Comparison of ENCODE assay signal across 8 mouse cellular contexts in genomic region chr2:162660941-162661386, GRCm38 (mm10). TPM values are rescaled to one million over a fixed set of nuclear protein-coding genes. Genes with fewer than 3 reads are reported as not detected.
A peak's percentile ranks its signal among the peaks of the same experiment; 100 is the strongest.
DNase-seq lines count a peak whose midpoint lies in the region; ATAC-seq lines count a peak whose summit lies in the region.

Gene Ptprt (minus strand): TSS chr2:162661147.

- peaks cover 25% of the 10 kb centered on the region for H3K4me1 ChIP-seq in lung, embryonic 15.5 days
- H3K4me1 ChIP-seq in hindbrain, embryonic 14.5 days (replicated peaks; ENCODE audit: control insufficient read depth, insufficient read depth, low read length): peaks cover 25% of the 10 kb centered on the region
- H3K4me1 ChIP-seq in limb, embryonic 15.5 days: peaks cover 22% of the 10 kb centered on the region

- no peaks in the 10 kb centered on the region for H3K36me3 ChIP-seq in lung, embryonic 15.5 days
- no peaks in the 10 kb centered on the region for H3K36me3 ChIP-seq in hindbrain, embryonic 14.5 days (replicated peaks; ENCODE audit: control insufficient read depth, insufficient read depth)
- H3K36me3 ChIP-seq in limb, embryonic 15.5 days: no peaks in the 10 kb centered on the region

- H3K27ac ChIP-seq in lung, embryonic 15.5 days: peak within 1 kb of the TSS; percentile 56
- peak within 1 kb of the TSS; percentile 53; the same call in 1 of the 2 replicates for H3K27ac ChIP-seq in hindbrain, embryonic 14.5 days
- no peak within 1 kb of the TSS for H3K27ac ChIP-seq in limb, embryonic 15.5 days

- H3K4me2 ChIP-seq in lung, embryonic 15.5 days: peak within 1 kb of the TSS; percentile 91
- peak within 1 kb of the TSS; percentile 96 for H3K4me2 ChIP-seq in hindbrain, embryonic 14.5 days (replicated peaks)
- H3K4me2 ChIP-seq in limb, embryonic 15.5 days: peak within 1 kb of the TSS; percentile 99

- peak within 1 kb of the TSS; percentile 50 for H3K4me3 ChIP-seq in lung, embryonic 15.5 days
- H3K4me3 ChIP-seq in hindbrain, embryonic 14.5 days (replicated peaks; ENCODE audit: low read length): peak within 1 kb of the TSS; percentile 71
- H3K4me3 ChIP-seq in limb, embryonic 15.5 days: peak within 1 kb of the TSS; percentile 50

- H3K9me3 ChIP-seq in lung, embryonic 15.5 days: no peaks in the 10 kb centered on the region
- H3K9me3 ChIP-seq in hindbrain, embryonic 14.5 days (ENCODE audit: control insufficient read depth, low read length): no peaks in the 10 kb centered on the region
- H3K9me3 ChIP-seq in limb, embryonic 15.5 days: no peaks in the 10 kb centered on the region

- WGBS in lung, embryonic 15.5 days: under 1% methylated on average over 43 of the region's 73 CpGs
- WGBS in hindbrain, embryonic 14.5 days: 1% methylated on average over 51 of the region's 73 CpGs
- 0% methylated on average over 64 of the region's 73 CpGs for WGBS in limb, embryonic 15.5 days

- no peak; the same call in 1 of the 2 replicates for ATAC-seq in lung, embryonic 15.5 days (ENCODE audit: borderline replicate concordance, extremely low read depth, low FRiP score, low TSS enrichment)
- ATAC-seq in hindbrain, embryonic 14.5 days (ENCODE audit: low FRiP score): peak; percentile 55
- no peak for ATAC-seq in limb, embryonic 15.5 days (ENCODE audit: insufficient number of reproducible peaks, low FRiP score, low TSS enrichment, low read depth)

- H3K27me3 ChIP-seq in lung, embryonic 15.5 days: peaks cover 56% of the 10 kb centered on the region
- 0 out of 2 replicates have a peak, but pooled peaks cover 3% of the 10 kb centered on the region for H3K27me3 ChIP-seq in hindbrain, embryonic 14.5 days (ENCODE audit: control insufficient read depth, insufficient read depth, low read length)
- peaks cover 71% of the 10 kb centered on the region for H3K27me3 ChIP-seq in limb, embryonic 15.5 days

- no peak for DNase-seq in lung, postnatal 25 days (ENCODE audit: low spot score)
- peak; percentile 56 for DNase-seq in embryo, embryonic 11 days
- peak; percentile 62 for DNase-seq in hindbrain, embryonic 14.5 days (ENCODE audit: low spot score)
- DNase-seq in right cerebral cortex, postnatal 14 days: peak; percentile 61
- no peak for DNase-seq in testis, postnatal 14 days (ENCODE audit: low spot score)
- no peak for DNase-seq in thymus, postnatal 0 days (ENCODE audit: low spot score)

- H3K9ac ChIP-seq in lung, embryonic 15.5 days: peak within 1 kb of the TSS; percentile 42
- H3K9ac ChIP-seq in hindbrain, embryonic 14.5 days: peak within 1 kb of the TSS; percentile 75
- H3K9ac ChIP-seq in limb, embryonic 15.5 days: 0 out of 2 replicates have a peak within 1 kb of the TSS, but pooled peaks have one; percentile 31

RNA-seq across cellular contexts. Expression of gene Ptprt, which starts in this region (rescaled TPM):
- polyA plus RNA-seq in lung, embryonic 15.5 days (2015; fragmentation: Nextera tagmentation; extraction: Ambion mirVana): 1.5 and 1.6 TPM in 2 replicates
- 19.7 and 21.5 TPM in 2 replicates for polyA plus RNA-seq in hindbrain, embryonic 14.5 days (2014; fragmentation: Nextera tagmentation; extraction: Ambion mirVana)
- polyA plus RNA-seq in limb, embryonic 15.5 days (2015; fragmentation: Nextera tagmentation; extraction: Ambion mirVana): 0.93 and 1.9 TPM in 2 replicates
- 1.5 and 1.7 TPM in 2 replicates for polyA plus RNA-seq in thymus, postnatal 0 days (2015; fragmentation: Nextera tagmentation; extraction: Ambion mirVana)

Comparison
In these comparisons a context has a peak if more than half of its experiments do, and no peak if none do; other contexts are left out.
1. DNase-seq: peak in embryo, embryonic 11 days (single experiment), hindbrain, embryonic 14.5 days (single experiment) and right cerebral cortex, postnatal 14 days (single experiment); none in lung, postnatal 25 days (single experiment), testis, postnatal 14 days (single experiment) and thymus, postnatal 0 days (single experiment).
2. Peak in every context shown above with its lines, with median percentiles within 50 percentile points of each other: H3K4me2 ChIP-seq, H3K4me3 ChIP-seq and H3K9ac ChIP-seq.